Mouse (Mus musculus) liver, embryonic 11.5 days (tissue): ENCODE data around the gene Scaf1. TPM values are rescaled to one million over a fixed set of nuclear protein-coding genes. Genes with fewer than 3 reads are reported as not detected.

ENCODE experiments used
- ATAC-seq: fragments of 200-750 bp; cut with Nextera tagmentation; replicated peaks from 2 replicates; pipeline ENCODE4 v1.8.0; 2017; ENCODE audit warnings: moderate number of reproducible peaks, mild to moderate bottlenecking, moderate TSS enrichment, moderate library complexity; ENCODE audit not compliant: low FRiP score
- DNase-seq: peaks from one replicate; pipeline ENCODE4 v3.0.0-alpha.2; 2017; ENCODE audit warnings: low spot score
- H3K27ac ChIP-seq: fragments of 300-500 bp; sonication (generic); 2 replicates; pipeline ENCODE4 v1.5.1; 2014; ENCODE audit warnings: mild to moderate bottlenecking, low read depth, low read length, control low read depth
- H3K27me3 ChIP-seq: fragments of 300-500 bp; sonication (generic); replicated peaks from 2 replicates; pipeline ENCODE4 v1.6.1; 2014; ENCODE audit warnings: low read length, mixed read lengths; ENCODE audit not compliant: control insufficient read depth, insufficient read depth
- H3K36me3 ChIP-seq: fragments of 300-500 bp; sonication (generic); 2 replicates; pipeline ENCODE4 v1.6.1; 2014; ENCODE audit warnings: mild to moderate bottlenecking, low read length, moderate library complexity, mixed read lengths; ENCODE audit not compliant: control insufficient read depth, insufficient read depth
- H3K4me1 ChIP-seq: fragments of 300-500 bp; sonication (generic); replicated peaks from 2 replicates; pipeline ENCODE4 v1.6.1; 2014; ENCODE audit warnings: low read length, mixed read lengths; ENCODE audit not compliant: control insufficient read depth, insufficient read depth
- H3K4me2 ChIP-seq: fragments of 300-500 bp; sonication (generic); 2 replicates; pipeline ENCODE4 v1.6.1; 2014; ENCODE audit warnings: mild to moderate bottlenecking, control low read depth, moderate library complexity
- H3K4me3 ChIP-seq: fragments of 300-500 bp; sonication (generic); 2 replicates; pipeline ENCODE4 v1.5.1; 2014; ENCODE audit warnings: low read depth, low read length, control low read depth
- H3K9ac ChIP-seq: fragments of 300-500 bp; sonication (generic); 2 replicates; pipeline ENCODE4 v1.6.1; 2014; ENCODE audit warnings: low read depth, low read length, control low read depth
- H3K9me3 ChIP-seq: fragments of 300-500 bp; sonication (generic); 2 replicates; pipeline ENCODE4 v1.6.1; 2016; ENCODE audit warnings: low read length, inconsistent platforms, mixed read lengths; ENCODE audit not compliant: control insufficient read depth
- WGBS: fragments of 180-500 bp; shearing (Covaris S2); extraction: QIAGEN DNeasy Blood & Tissue Kit; methylation state at CpG from one replicate; pipeline ENCODE4 v1.1.7; 2014; 5-methylcytosine and 5-hydroxymethylcytosine counted together
- polyA plus RNA-seq: library from polyadenylated mRNA; unstranded; fragments of >200 nt; fragmentation: Nextera tagmentation; extraction: Ambion mirVana; gene quantifications from 2 replicates; pipeline ENCODE4 v1.2.1, GENCODE M21; 2014

Scaf1 gene
- polyA plus RNA-seq, 1 experiment from 2014 or later = 40.1 TPM

GRCm38 (mm10) chr7:45053931-45054510, 37.9 kb upstream of the Scaf1 start:
- ATAC-seq (peak; percentile 95), DNase-seq (peak; percentile 92)
- peak overlapping the region; percentile 72 for H3K4me3 ChIP-seq
- H3K4me2 ChIP-seq = peak overlapping the region; percentile 100
- no peaks in the 10 kb centered on the region for H3K9me3 ChIP-seq
- peaks cover 15% of the 10 kb centered on the region for H3K4me1 ChIP-seq
- H3K9ac ChIP-seq = peak overlapping the region; percentile 91
- H3K27ac ChIP-seq = peak overlapping the region; percentile 99
- peaks cover 13% of the 10 kb centered on the region for H3K36me3 ChIP-seq
- no peaks in the 10 kb centered on the region for H3K27me3 ChIP-seq
- WGBS = under 1% methylated on average over 33 of the region's 33 CpGs

GRCm38 (mm10) chr7:45053117-45053930, 37.2 kb upstream of the Scaf1 start:
- ATAC-seq (peak; percentile 50), DNase-seq (peak; percentile 85)
- Histone ChIP-seq H3K27ac (peak overlapping the region; percentile 99), H3K9me3 (no peaks in the 10 kb centered on the region), H3K27me3 (no peaks in the 10 kb centered on the region), H3K4me1 (peaks cover 15% of the 10 kb centered on the region), H3K9ac (peak overlapping the region; percentile 91), H3K4me2 (peak overlapping the region; percentile 100), H3K4me3 (peak overlapping the region; percentile 72), H3K36me3 (peaks cover 20% of the 10 kb centered on the region)
- WGBS = 0% methylated on average over 34 of the region's 59 CpGs

- 0% methylated on average over 14 of the region's 18 CpGs for WGBS
- Histone ChIP-seq H3K9ac (peak within 1 kb of the TSS; percentile 91), H3K4me1 (peaks cover 15% of the 10 kb centered on the region), H3K4me3 (peak within 1 kb of the TSS; percentile 72), H3K36me3 (peaks cover 26% of the 10 kb centered on the region), H3K9me3 (no peaks in the 10 kb centered on the region), H3K4me2 (peak within 1 kb of the TSS; percentile 100), H3K27me3 (no peaks in the 10 kb centered on the region), H3K27ac (peak within 1 kb of the TSS; percentile 99)
- ATAC-seq (no peak), DNase-seq (no peak)
These were observed 36.6 kb upstream of the Scaf1 start, which contains the start of gene Prr12 for GRCm38 (mm10) chr7:45052862-45053116. Prr12 (minus strand) TSS chr7:45052881.

GRCm38 (mm10) chr7:45052181-45052861, 36.2 kb upstream of the Scaf1 start:
- peak overlapping the region; percentile 72 for H3K4me3 ChIP-seq
- peak; percentile 68 for DNase-seq
- peaks cover 15% of the 10 kb centered on the region for H3K4me1 ChIP-seq

GRCm38 (mm10) chr7:45051601-45051974, 35.4 kb upstream of the Scaf1 start:
- Histone ChIP-seq H3K4me1 (peaks cover 15% of the 10 kb centered on the region), H3K4me2 (peak overlapping the region; percentile 100), H3K9me3 (no peaks in the 10 kb centered on the region), H3K9ac (peak overlapping the region; percentile 91), H3K36me3 (peaks cover 38% of the 10 kb centered on the region), H3K4me3 (peak overlapping the region; percentile 72), H3K27ac (peak overlapping the region; percentile 99), H3K27me3 (no peaks in the 10 kb centered on the region)
- 6% methylated on average over 13 of the region's 13 CpGs for WGBS
- DNase-seq (no peak), ATAC-seq (no peak)

More at GRCm38 (mm10) chr7:45052181-45052861, 36.2 kb upstream of the Scaf1 start:
- under 1% methylated on average over 38 of the region's 38 CpGs for WGBS
- H3K36me3 ChIP-seq = peaks cover 30% of the 10 kb centered on the region
- H3K27me3 ChIP-seq = no peaks in the 10 kb centered on the region
- H3K4me2 ChIP-seq = peak overlapping the region; percentile 100
- peak overlapping the region; percentile 99 for H3K27ac ChIP-seq
- ATAC-seq = no peak
- no peaks in the 10 kb centered on the region for H3K9me3 ChIP-seq
- peak overlapping the region; percentile 91 for H3K9ac ChIP-seq

GRCm38 (mm10) chr7:45050945-45051600, 34.9 kb upstream of the Scaf1 start:
- Histone ChIP-seq H3K9me3 (no peaks in the 10 kb centered on the region), H3K36me3 (peaks cover 42% of the 10 kb centered on the region), H3K9ac (peak overlapping the region; percentile 91; the same call in 1 of the 2 replicates), H3K27ac (peak overlapping the region; percentile 99; the same call in 1 of the 2 replicates), H3K27me3 (no peaks in the 10 kb centered on the region), H3K4me2 (peak overlapping the region; percentile 100), H3K4me1 (peaks cover 15% of the 10 kb centered on the region), H3K4me3 (peak overlapping the region; percentile 72)
- ATAC-seq (peak; percentile 21), DNase-seq (peak; percentile 62)
- 12% methylated on average over 16 of the region's 16 CpGs for WGBS

GRCm38 (mm10) chr7:45048923-45049657, 32.9 kb upstream of the Scaf1 start:
- H3K27ac ChIP-seq = no peak overlapping the region
- peaks cover 15% of the 10 kb centered on the region for H3K4me1 ChIP-seq
- 94% methylated on average over 23 of the region's 23 CpGs for WGBS
- H3K36me3 ChIP-seq = peaks cover 59% of the 10 kb centered on the region
- no peaks in the 10 kb centered on the region for H3K9me3 ChIP-seq
- H3K9ac ChIP-seq = no peak overlapping the region
- H3K27me3 ChIP-seq = no peaks in the 10 kb centered on the region
- H3K4me3 ChIP-seq = no peak overlapping the region
- no peak overlapping the region for H3K4me2 ChIP-seq
- DNase-seq (no peak), ATAC-seq (no peak)
